Mouse (Mus musculus): ENCODE results near the gene Olfr701. TPM values are rescaled to one million over a fixed set of nuclear protein-coding genes. Genes with fewer than 3 reads are reported as not detected.

The Olfr701 gene
- polyA plus RNA-seq, 1 experiment from 2014 or later: not detected

Other genes starting within 250 kb of the Olfr701 start
- not detected in 2 replicates for gene Olfr693, start 133.5 kb upstream of the Olfr701 start, polyA plus RNA-seq (2015; fragmentation: Nextera tagmentation; extraction: Ambion mirVana)
- gene Olfr694, start 122.3 kb upstream of the Olfr701 start, polyA plus RNA-seq (2015; fragmentation: Nextera tagmentation; extraction: Ambion mirVana): not detected in 2 replicates
- not detected in 2 replicates for gene Olfr695, start 97.7 kb upstream of the Olfr701 start, polyA plus RNA-seq (2015; fragmentation: Nextera tagmentation; extraction: Ambion mirVana)
- gene Olfr697, start 71.7 kb upstream of the Olfr701 start, polyA plus RNA-seq (2015; fragmentation: Nextera tagmentation; extraction: Ambion mirVana): not detected in 2 replicates
- gene Olfr698, start 58.7 kb upstream of the Olfr701 start, polyA plus RNA-seq (2015; fragmentation: Nextera tagmentation; extraction: Ambion mirVana): not detected in 2 replicates
- gene Olfr699, start 20.9 kb upstream of the Olfr701 start, polyA plus RNA-seq (2015; fragmentation: Nextera tagmentation; extraction: Ambion mirVana): not detected in 2 replicates
- gene Olfr700, start 5.3 kb upstream of the Olfr701 start, polyA plus RNA-seq (2015; fragmentation: Nextera tagmentation; extraction: Ambion mirVana): not detected in 2 replicates
- not detected in 2 replicates for gene Olfr702, start 19.8 kb downstream of the Olfr701 start, polyA plus RNA-seq (2015; fragmentation: Nextera tagmentation; extraction: Ambion mirVana)
- not detected in 2 replicates for gene Olfr703, start 29.2 kb downstream of the Olfr701 start, polyA plus RNA-seq (2015; fragmentation: Nextera tagmentation; extraction: Ambion mirVana)
- gene Olfr704, start 49.1 kb downstream of the Olfr701 start, polyA plus RNA-seq (2015; fragmentation: Nextera tagmentation; extraction: Ambion mirVana): not detected in 2 replicates
- gene Olfr705, start 62.8 kb downstream of the Olfr701 start, polyA plus RNA-seq (2015; fragmentation: Nextera tagmentation; extraction: Ambion mirVana): not detected in 2 replicates
- not detected in 2 replicates for gene Olfr706, start 74.0 kb downstream of the Olfr701 start, polyA plus RNA-seq (2015; fragmentation: Nextera tagmentation; extraction: Ambion mirVana)
- not detected in 2 replicates for gene Olfr707, start 87.1 kb downstream of the Olfr701 start, polyA plus RNA-seq (2015; fragmentation: Nextera tagmentation; extraction: Ambion mirVana)
- gene Olfr1532-ps1, start 93.9 kb downstream of the Olfr701 start, polyA plus RNA-seq (2015; fragmentation: Nextera tagmentation; extraction: Ambion mirVana): not detected in 2 replicates
- gene Olfr709-ps1, start 118.1 kb downstream of the Olfr701 start, polyA plus RNA-seq (2015; fragmentation: Nextera tagmentation; extraction: Ambion mirVana): not detected in 2 replicates
- not detected in 2 replicates for gene Olfr710, start 134.2 kb downstream of the Olfr701 start, polyA plus RNA-seq (2015; fragmentation: Nextera tagmentation; extraction: Ambion mirVana)
- not detected in 2 replicates for gene Olfr6, start 149.8 kb downstream of the Olfr701 start, polyA plus RNA-seq (2015; fragmentation: Nextera tagmentation; extraction: Ambion mirVana)
- not detected in 2 replicates for gene Olfr711, start 161.3 kb downstream of the Olfr701 start, polyA plus RNA-seq (2015; fragmentation: Nextera tagmentation; extraction: Ambion mirVana)
- gene Olfr2, start 191.9 kb downstream of the Olfr701 start, polyA plus RNA-seq (2015; fragmentation: Nextera tagmentation; extraction: Ambion mirVana): not detected in 2 replicates
- not detected in 2 replicates for gene Olfr713, start 217.0 kb downstream of the Olfr701 start, polyA plus RNA-seq (2015; fragmentation: Nextera tagmentation; extraction: Ambion mirVana)